Mouse (Mus musculus): ENCODE data around the gene Rnf121. TPM values are rescaled to one million over a fixed set of nuclear protein-coding genes. Genes with fewer than 3 reads are reported as not detected.
"Not testable (repeated sequence)": the region's sequence is repeated elsewhere in the genome, so short reads cannot be mapped to it uniquely, and the experiment has no call there.

Gene Rnf121
- total and polyA plus RNA-seq, 3 experiments: 20.7 to 23.9 (median 21.3) TPM

DNA sequence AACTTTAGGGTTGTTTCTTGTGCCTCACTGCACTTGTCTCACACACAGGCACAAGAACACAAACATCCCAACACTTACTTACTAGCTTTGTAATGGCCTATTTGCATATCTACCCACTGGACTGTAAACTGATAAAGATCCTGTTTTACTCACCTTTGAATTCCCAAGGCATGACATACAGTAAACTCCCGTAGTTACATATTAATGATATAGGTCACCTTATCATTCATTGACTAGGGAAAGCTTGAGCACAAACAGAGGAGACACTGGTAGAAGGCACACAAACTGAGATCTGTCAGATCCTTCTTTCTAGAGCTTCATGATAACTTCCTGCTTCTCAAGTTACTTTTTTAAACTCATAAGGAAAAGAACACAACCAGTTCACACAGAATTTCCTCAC, 3.1 kb downstream of the Rnf121 start:
- Histone ChIP-seq H3K9ac (ENCODE audit: low read depth, low read length) (no peak overlapping the region), H3K79me2 (replicated peaks; ENCODE audit: control insufficient read depth, insufficient read depth, low read length) (0 out of 2 replicates have a peak, but pooled peaks cover 4% of the 10 kb centered on the region), H3K27ac (no peak overlapping the region), H3K4me1 (ENCODE audit: control insufficient read depth, insufficient read depth, low read length) (peaks cover 4% of the 10 kb centered on the region), H3K4me3 (no peak overlapping the region), H3K36me3 (ENCODE audit: control insufficient read depth, insufficient read depth, low read length) (peaks cover 12% of the 10 kb centered on the region), H3K27me3 (ENCODE audit: control insufficient read depth, insufficient read depth, low read length) (no peaks in the 10 kb centered on the region)
- intact Hi-C loops (cut with DNase I): no loop called here
- no peak for TF ChIP-seq POLR2A (IDR thresholded peaks at IDR 0.05; ENCODE audit: insufficient read depth, low read depth, low read length)
- no peak for TF ChIP-seq EP300 (IDR thresholded peaks at IDR 0.05; ENCODE audit: insufficient read depth, low read depth, low read length)
- TF ChIP-seq CTCF (IDR thresholded peaks at IDR 0.05): no peak
- WGBS: 81% methylated on average over 1 of the region's 1 CpGs
- no peak for DNase-seq

DNA sequence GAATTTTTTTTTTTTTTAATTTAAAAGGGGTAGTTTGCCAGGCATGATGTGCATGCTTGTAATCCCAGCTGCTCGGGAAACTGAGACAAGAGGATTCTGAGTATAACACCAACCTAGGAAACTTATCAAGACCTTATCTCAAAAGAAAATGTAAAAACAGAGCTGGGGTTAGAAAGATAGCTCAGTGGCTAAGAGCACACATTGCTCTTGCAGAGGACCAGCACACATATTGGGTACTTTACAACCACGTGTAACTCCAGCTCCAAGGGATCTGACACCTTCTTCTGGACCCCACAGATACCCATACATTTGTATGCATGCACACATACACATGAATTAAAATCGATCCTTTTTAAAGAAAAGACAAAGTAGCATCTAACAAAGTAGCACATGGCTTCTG, 3.9 kb downstream of the Rnf121 start:
- H3K27me3 ChIP-seq (ENCODE audit: control insufficient read depth, insufficient read depth, low read length): no peaks in the 10 kb centered on the region
- no peak overlapping the region for H3K4me3 ChIP-seq
- H3K9ac ChIP-seq (ENCODE audit: low read depth, low read length): no peak overlapping the region
- H3K4me1 ChIP-seq (ENCODE audit: control insufficient read depth, insufficient read depth, low read length): peaks cover 4% of the 10 kb centered on the region
- TF ChIP-seq EP300 (IDR thresholded peaks at IDR 0.05; ENCODE audit: insufficient read depth, low read depth, low read length): no peak
- TF ChIP-seq POLR2A (IDR thresholded peaks at IDR 0.05; ENCODE audit: insufficient read depth, low read depth, low read length): no peak
- TF ChIP-seq CTCF (IDR thresholded peaks at IDR 0.05): no peak
- DNase-seq: no peak
- intact Hi-C loops (cut with DNase I): no loop called here
- H3K79me2 ChIP-seq (replicated peaks; ENCODE audit: control insufficient read depth, insufficient read depth, low read length): 0 out of 2 replicates have a peak, but pooled peaks cover 4% of the 10 kb centered on the region
- 69% methylated on average over 3 of the region's 3 CpGs for WGBS
- H3K27ac ChIP-seq: no peak overlapping the region
- peaks cover 12% of the 10 kb centered on the region for H3K36me3 ChIP-seq (ENCODE audit: control insufficient read depth, insufficient read depth, low read length)

DNA sequence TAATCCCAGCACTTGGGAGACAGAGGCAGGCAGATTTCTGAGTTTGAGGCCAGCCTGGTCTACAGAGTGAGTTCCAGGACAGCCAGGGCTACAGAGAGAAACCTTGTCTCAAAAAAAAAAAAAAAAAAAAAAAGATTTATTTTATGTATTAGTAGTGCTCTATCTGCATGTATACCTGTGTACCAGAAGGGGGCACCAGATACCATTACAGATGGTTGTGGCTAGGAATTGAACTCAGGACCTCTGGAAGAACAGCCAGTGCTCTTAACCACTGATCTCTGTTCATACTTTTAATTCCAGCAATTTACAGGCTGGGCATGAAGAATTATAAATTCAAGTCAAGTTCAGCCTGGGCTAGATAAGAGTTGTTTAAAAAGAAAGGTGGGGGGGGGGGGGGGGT, 16.7 kb downstream of the Rnf121 start:
- DNase-seq; H3K27ac ChIP-seq; H3K4me3 ChIP-seq; H3K9ac ChIP-seq (ENCODE audit: low read depth, low read length); H3K36me3 ChIP-seq (ENCODE audit: control insufficient read depth, insufficient read depth, low read length); H3K79me2 ChIP-seq (replicated peaks; ENCODE audit: control insufficient read depth, insufficient read depth, low read length); intact Hi-C loops (cut with DNase I); H3K27me3 ChIP-seq (ENCODE audit: control insufficient read depth, insufficient read depth, low read length); H3K4me1 ChIP-seq (ENCODE audit: control insufficient read depth, insufficient read depth, low read length): not testable (repeated sequence)
- peak; percentile 63 for TF ChIP-seq CTCF (IDR thresholded peaks at IDR 0.05)

DNA sequence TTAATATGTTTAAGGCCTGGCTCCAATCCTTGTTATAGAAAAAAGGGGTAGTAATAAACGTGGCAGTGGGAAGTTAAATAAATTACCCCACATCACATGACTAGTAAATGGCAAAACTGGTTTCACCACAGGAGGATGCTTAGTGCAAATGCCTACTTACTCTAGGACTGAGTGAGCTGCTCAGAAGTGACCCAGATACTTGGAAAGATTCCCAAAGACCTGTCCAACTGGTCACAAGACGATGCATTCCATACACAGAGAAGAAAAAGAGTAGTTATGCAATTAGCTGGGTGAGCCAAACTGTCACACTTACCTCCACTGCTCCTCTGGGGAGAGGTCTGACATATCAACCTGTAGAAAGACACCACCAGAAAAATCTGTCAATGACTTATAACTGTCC, 23.0 kb downstream of the Rnf121 start:
- Histone ChIP-seq H3K36me3 (ENCODE audit: control insufficient read depth, insufficient read depth, low read length) (peaks cover 7% of the 10 kb centered on the region; the same call in 1 of the 2 replicates), H3K4me1 (ENCODE audit: control insufficient read depth, insufficient read depth, low read length) (no peaks in the 10 kb centered on the region), H3K4me3 (no peak overlapping the region), H3K27me3 (ENCODE audit: control insufficient read depth, insufficient read depth, low read length) (no peaks in the 10 kb centered on the region), H3K9ac (ENCODE audit: low read depth, low read length) (no peak overlapping the region), H3K79me2 (replicated peaks; ENCODE audit: control insufficient read depth, insufficient read depth, low read length) (peaks cover 2% of the 10 kb centered on the region; the same call in 1 of the 2 replicates), H3K27ac (no peak overlapping the region)
- TF ChIP-seq POLR2A (IDR thresholded peaks at IDR 0.05; ENCODE audit: insufficient read depth, low read depth, low read length) (no peak), CTCF (IDR thresholded peaks at IDR 0.05) (no peak), EP300 (IDR thresholded peaks at IDR 0.05; ENCODE audit: insufficient read depth, low read depth, low read length) (no peak)
- WGBS: 49% methylated on average over 2 of the region's 2 CpGs
- intact Hi-C loops (cut with DNase I): no loop called here
- no peak for DNase-seq

DNA sequence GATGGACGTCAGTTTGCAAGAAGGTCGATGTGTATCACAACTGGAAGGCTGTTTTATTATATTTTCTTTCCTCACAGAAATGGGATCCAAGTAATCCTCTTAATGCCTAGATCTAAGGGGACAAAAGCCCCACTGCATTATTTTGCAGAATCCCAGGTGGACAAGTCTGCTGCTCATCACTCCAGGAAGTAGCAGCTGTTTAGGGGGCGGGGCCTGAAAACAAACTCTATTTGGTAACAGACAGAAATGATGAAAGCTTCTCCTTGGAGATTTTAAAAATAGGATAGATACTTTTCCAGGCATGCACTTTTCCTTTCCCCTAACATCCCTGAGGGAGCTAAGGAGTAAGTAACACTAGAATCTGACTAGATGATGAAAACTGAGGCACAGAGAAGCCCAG, 28.0 kb downstream of the Rnf121 start:
- peaks cover 5% of the 10 kb centered on the region; the same call in 1 of the 2 replicates for H3K36me3 ChIP-seq (ENCODE audit: control insufficient read depth, insufficient read depth, low read length)
- intact Hi-C loops (cut with DNase I): loop anchor here (5.0 kb wide), 1 partner anchor 40 kb away; no protein-coding TSS in a partner anchor
- H3K27me3 ChIP-seq (ENCODE audit: control insufficient read depth, insufficient read depth, low read length): no peaks in the 10 kb centered on the region
- H3K79me2 ChIP-seq (replicated peaks; ENCODE audit: control insufficient read depth, insufficient read depth, low read length): no peaks in the 10 kb centered on the region
- 88% methylated on average over 3 of the region's 3 CpGs for WGBS
- DNase-seq: no peak
- no peak overlapping the region for H3K9ac ChIP-seq (ENCODE audit: low read depth, low read length)
- TF ChIP-seq EP300 (IDR thresholded peaks at IDR 0.05; ENCODE audit: insufficient read depth, low read depth, low read length) (no peak), POLR2A (IDR thresholded peaks at IDR 0.05; ENCODE audit: insufficient read depth, low read depth, low read length) (no peak), CTCF (IDR thresholded peaks at IDR 0.05) (no peak)
- no peak overlapping the region for H3K4me3 ChIP-seq
- H3K27ac ChIP-seq: no peak overlapping the region
- H3K4me1 ChIP-seq (ENCODE audit: control insufficient read depth, insufficient read depth, low read length): no peaks in the 10 kb centered on the region

DNA sequence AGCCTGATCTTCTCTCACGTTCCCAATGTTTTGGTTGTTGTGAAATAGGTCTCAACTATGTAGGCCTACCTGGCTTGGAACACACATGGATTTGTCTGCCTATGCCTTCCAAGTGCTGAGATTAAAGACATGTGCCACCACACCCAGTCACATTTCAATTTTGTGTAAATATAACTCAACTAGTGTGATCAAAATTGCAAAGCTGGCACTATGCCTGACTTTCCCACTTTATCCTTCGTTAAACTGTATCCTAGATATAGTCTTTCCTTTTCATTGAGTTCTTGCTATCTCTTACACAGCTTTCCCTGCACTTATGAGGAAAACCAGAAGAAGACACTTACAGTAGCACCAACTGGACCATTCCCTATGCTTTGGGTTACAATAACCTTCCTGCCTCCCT, 29.7 kb downstream of the Rnf121 start:
- intact Hi-C loops (cut with DNase I): loop anchor here (1.0 to 5.0 kb wide), 2 partner anchors 38 to 117 kb away; no protein-coding TSS in a partner anchor
- 76% methylated on average over 2 of the region's 2 CpGs for WGBS
- H3K36me3 ChIP-seq (ENCODE audit: control insufficient read depth, insufficient read depth, low read length): no peaks in the 10 kb centered on the region

More for the DNA sequence above, 29.7 kb downstream of the Rnf121 start:
- no peak for TF ChIP-seq EP300 (IDR thresholded peaks at IDR 0.05; ENCODE audit: insufficient read depth, low read depth, low read length)
- DNase-seq: no peak
- H3K27ac ChIP-seq: no peak overlapping the region
- H3K4me3 ChIP-seq: no peak overlapping the region
- H3K79me2 ChIP-seq (replicated peaks; ENCODE audit: control insufficient read depth, insufficient read depth, low read length): no peaks in the 10 kb centered on the region
- no peak overlapping the region for H3K9ac ChIP-seq (ENCODE audit: low read depth, low read length)
- H3K4me1 ChIP-seq (ENCODE audit: control insufficient read depth, insufficient read depth, low read length): no peaks in the 10 kb centered on the region
- H3K27me3 ChIP-seq (ENCODE audit: control insufficient read depth, insufficient read depth, low read length): no peaks in the 10 kb centered on the region
